Mouse (Mus musculus) cerebellum, adult 2 months (tissue): ENCODE measurements around the gene Mpl.

ENCODE experiments used
- CTCF ChIP-seq: fragments of 200-500 bp; IDR thresholded peaks from 2 replicates; pipeline ENCODE4 v1.5.1; 2011; ENCODE audit warnings: low read depth, mild to moderate bottlenecking, control low read depth, low read length, moderate library complexity, borderline replicate concordance; ENCODE audit not compliant: insufficient read depth
- POLR2A ChIP-seq: fragments of 200-500 bp; IDR thresholded peaks from 2 replicates; pipeline ENCODE4 v1.6.1; 2011; ENCODE audit warnings: low read length, control low read depth, borderline replicate concordance; ENCODE audit not compliant: insufficient read depth

DNA sequence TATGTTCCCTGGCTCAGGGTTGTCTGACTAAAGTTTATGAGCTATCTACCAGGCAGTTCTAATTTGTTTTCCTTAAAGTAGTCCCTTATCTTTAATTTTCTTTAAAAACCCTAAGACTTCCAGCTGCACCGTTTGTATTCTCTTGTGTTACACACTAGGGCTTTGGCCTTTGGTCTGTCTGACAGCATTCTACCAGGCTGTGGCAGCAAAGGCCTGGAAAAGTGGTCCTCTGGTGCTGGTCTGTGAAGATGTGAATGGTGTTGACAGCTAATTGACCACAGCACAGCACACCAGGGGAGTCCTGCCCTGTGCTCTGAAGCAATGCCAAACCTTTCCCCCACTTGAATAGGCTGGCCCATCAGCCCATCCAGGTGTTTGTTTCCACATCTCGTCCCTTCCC is 41.5 kb downstream of the Mpl start:
- TF ChIP-seq POLR2A (no peak), CTCF (no peak)
